Mouse (Mus musculus) liver, adult 2 months (tissue): ENCODE data around the gene Mecom. TPM values are rescaled to one million over a fixed set of nuclear protein-coding genes. Genes with fewer than 3 reads are reported as not detected.

Experiments used
- DNase-seq: peaks from one replicate; pipeline ENCODE4 v3.0.0-alpha.2; 2011; ENCODE audit warnings: low read depth, low spot score; ENCODE audit errors: extremely low read depth
- H3K27ac ChIP-seq: fragments of 200-500 bp; replicated peaks from 2 replicates; pipeline ENCODE4 v1.5.1; 2012; ENCODE audit warnings: low read depth, mild to moderate bottlenecking, control low read depth, inconsistent platforms, low read length; ENCODE audit not compliant: insufficient read depth
- H3K27me3 ChIP-seq: fragments of 200-500 bp; 2 replicates; pipeline ENCODE4 v1.6.1; 2012; ENCODE audit warnings: mild to moderate bottlenecking, moderate library complexity, low read length, inconsistent platforms; ENCODE audit not compliant: control insufficient read depth, insufficient read depth
- H3K36me3 ChIP-seq: fragments of 200-500 bp; 2 replicates; pipeline ENCODE4 v1.6.1; 2012; ENCODE audit warnings: low read length, inconsistent platforms; ENCODE audit not compliant: control insufficient read depth, insufficient read depth
- H3K4me1 ChIP-seq: fragments of 200-500 bp; 2 replicates; pipeline ENCODE4 v1.6.1; 2011; ENCODE audit warnings: low read length; ENCODE audit not compliant: control insufficient read depth, insufficient read depth
- H3K4me3 ChIP-seq: fragments of 200-500 bp; 2 replicates; pipeline ENCODE4 v1.5.1; 2011; ENCODE audit warnings: low read depth, mild to moderate bottlenecking, control low read depth, low read length, moderate library complexity; ENCODE audit not compliant: insufficient read depth
- H3K79me2 ChIP-seq: fragments of 200-500 bp; 2 replicates; pipeline ENCODE4 v1.6.1; 2012; ENCODE audit warnings: inconsistent platforms, mild to moderate bottlenecking, low read length, moderate library complexity; ENCODE audit not compliant: control insufficient read depth, insufficient read depth
- H3K9ac ChIP-seq: fragments of 200-500 bp; 2 replicates; pipeline ENCODE4 v1.6.1; 2012; ENCODE audit warnings: low read depth, mild to moderate bottlenecking, control low read depth, inconsistent platforms, low read length
- CTCF ChIP-seq: fragments of 200-500 bp; IDR thresholded peaks from 2 replicates; pipeline ENCODE4 v1.5.1; 2011; ENCODE audit warnings: low read depth, low read length, control low read depth
- POLR2A ChIP-seq: fragments of 200-500 bp; IDR thresholded peaks from 2 replicates; pipeline ENCODE4 v1.6.1; 2011; ENCODE audit warnings: low read length, control low read depth; ENCODE audit not compliant: insufficient read depth; ENCODE audit errors: extremely low read depth
- WGBS: fragments of 180-500 bp; shearing (Covaris S2); methylation state at CpG from one replicate; pipeline ENCODE4 v1.1.7; 2018; 5-methylcytosine and 5-hydroxymethylcytosine counted together
- polyA plus RNA-seq: library from polyadenylated mRNA; depleted of rRNA; stranded (reverse); fragments of >200 nt; gene quantifications from 2 replicates; pipeline ENCODE4 v1.2.3, GENCODE M21; 2012
- total RNA-seq: library from RNA; depleted of rRNA; stranded (reverse); fragments of >200 nt; gene quantifications from 2 replicates; pipeline ENCODE4 v1.2.3, GENCODE M21; 2014

Gene Mecom
- total and polyA plus RNA-seq, 2 experiments: 0.39 to 1.4 TPM

DNA sequence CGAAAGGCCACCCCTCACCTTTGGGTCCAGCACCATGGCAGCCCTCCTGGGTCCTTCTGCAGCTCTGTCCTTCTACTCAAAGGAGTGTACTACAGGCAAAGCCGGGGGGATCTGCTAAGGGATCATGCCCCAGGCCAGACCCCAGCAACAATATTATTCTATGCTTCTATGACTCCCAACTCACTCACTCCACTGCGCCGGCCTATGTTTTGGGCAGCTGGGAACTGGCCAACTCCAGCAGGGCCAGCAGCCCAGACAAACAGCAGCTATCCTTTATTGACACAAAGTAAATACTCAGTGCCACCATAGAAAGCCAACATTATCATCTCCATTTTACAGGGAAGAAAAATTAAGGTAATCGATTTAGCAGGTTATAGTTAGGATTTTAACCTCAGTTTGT lies 186.6 kb downstream of the Mecom start:
- Histone ChIP-seq H3K9ac (no peak overlapping the region), H3K79me2 (no peaks in the 10 kb centered on the region), H3K27ac (no peak overlapping the region), H3K36me3 (no peaks in the 10 kb centered on the region), H3K4me3 (no peak overlapping the region), H3K4me1 (no peaks in the 10 kb centered on the region), H3K27me3 (peaks cover 2% of the 10 kb centered on the region; the same call in 1 of the 2 replicates)
- DNase-seq: peak; percentile 50
- WGBS: 41% methylated on average over 5 of the region's 5 CpGs
- TF ChIP-seq POLR2A (no peak), CTCF (no peak)

DNA sequence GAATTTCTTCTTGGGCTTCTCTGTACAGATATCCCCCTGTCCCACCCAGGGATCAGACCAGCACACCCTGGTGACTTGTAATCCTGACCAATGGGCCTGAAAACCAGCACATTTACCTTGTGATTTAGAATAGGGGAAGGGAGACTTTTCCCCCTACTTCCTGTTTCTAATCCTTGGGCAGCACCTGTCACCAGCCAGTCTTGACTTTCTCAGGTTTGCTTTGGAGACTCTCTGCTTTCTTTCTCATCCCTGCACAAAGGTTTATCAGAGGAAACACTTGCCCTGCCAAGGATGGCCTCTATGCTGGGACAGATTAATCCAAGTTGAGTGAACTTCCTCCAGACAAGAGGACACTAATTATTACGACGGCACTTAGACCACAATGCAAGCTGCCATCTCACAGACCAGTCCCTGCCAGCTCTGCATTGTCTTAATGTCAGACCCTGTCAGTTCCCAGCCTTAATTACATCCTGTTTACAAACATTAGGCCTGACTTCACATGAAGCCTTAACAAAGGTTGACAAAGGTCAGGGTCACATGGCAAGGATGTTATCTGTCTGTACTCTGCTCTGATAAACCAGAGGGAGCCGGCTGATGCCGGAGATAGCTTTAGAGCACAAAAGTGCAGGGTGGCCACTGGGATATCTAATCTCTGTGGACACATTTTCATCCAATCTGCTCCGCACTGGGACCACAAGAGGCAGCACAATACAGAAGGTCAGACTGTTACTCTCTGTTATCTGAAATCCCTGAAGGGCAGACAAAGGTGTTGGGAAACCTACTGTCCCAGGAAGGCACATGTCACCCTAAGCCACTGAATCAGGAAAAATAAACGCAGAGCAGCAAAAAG lies 193.7 kb downstream of the Mecom start:
- Histone ChIP-seq H3K4me3 (no peak overlapping the region), H3K9ac (no peak overlapping the region), H3K4me1 (no peaks in the 10 kb centered on the region), H3K27me3 (no peaks in the 10 kb centered on the region; the same call in 1 of the 2 replicates), H3K36me3 (no peaks in the 10 kb centered on the region), H3K27ac (no peak overlapping the region), H3K79me2 (no peaks in the 10 kb centered on the region)
- no peak for TF ChIP-seq CTCF
- no peak for TF ChIP-seq POLR2A
- peak; percentile 12 for DNase-seq
- 43% methylated on average over 6 of the region's 6 CpGs for WGBS

DNA sequence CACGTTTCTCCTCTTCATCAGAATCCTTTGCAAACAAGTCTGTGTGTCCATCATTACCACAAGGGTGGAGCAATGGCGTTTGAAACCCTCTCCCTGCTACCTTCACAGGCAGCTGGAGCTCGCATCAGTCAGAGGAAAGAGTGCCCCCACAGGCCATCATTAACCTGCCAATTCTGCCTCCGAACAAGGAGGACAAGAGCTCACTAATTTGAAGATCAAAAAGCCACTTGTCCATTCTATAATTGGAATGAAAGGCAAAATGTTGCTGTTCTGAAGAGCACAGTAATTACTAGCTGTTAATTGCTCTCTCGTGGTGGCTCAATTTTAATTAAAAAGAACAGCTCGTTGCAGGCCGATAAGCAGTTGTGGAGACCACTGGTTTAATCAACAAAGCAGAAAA lies 198.5 kb downstream of the Mecom start:
- Histone ChIP-seq H3K36me3 (no peaks in the 10 kb centered on the region), H3K4me1 (no peaks in the 10 kb centered on the region), H3K27me3 (no peaks in the 10 kb centered on the region), H3K9ac (no peak overlapping the region), H3K27ac (no peak overlapping the region), H3K79me2 (no peaks in the 10 kb centered on the region), H3K4me3 (no peak overlapping the region)
- TF ChIP-seq POLR2A (no peak), CTCF (no peak)
- 69% methylated on average over 7 of the region's 7 CpGs for WGBS
- DNase-seq: no peak

DNA sequence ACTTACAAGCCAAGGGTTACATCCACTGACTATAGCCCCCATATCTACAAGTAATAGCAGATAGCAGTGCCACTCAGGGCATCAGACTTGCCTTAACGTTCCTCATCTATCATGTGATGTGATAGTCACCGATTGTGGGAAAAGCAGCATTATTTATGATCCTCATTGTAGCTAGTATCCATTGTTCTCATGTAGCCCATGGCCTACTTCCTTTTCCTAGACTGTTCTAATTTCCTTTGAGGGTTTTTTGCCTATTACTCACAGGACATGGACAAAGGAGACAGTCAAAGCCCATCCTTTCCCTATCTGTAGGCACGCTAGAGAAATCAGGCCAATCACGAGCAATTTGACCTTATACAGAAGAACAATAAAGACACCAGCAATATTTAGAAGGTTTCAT lies 203.7 kb downstream of the Mecom start:
- H3K4me3 ChIP-seq: no peak overlapping the region
- no peaks in the 10 kb centered on the region for H3K4me1 ChIP-seq
- no peak overlapping the region for H3K9ac ChIP-seq
- no peak overlapping the region for H3K27ac ChIP-seq
- DNase-seq: no peak
- WGBS: 70% methylated on average over 4 of the region's 4 CpGs
- no peaks in the 10 kb centered on the region for H3K27me3 ChIP-seq
- no peaks in the 10 kb centered on the region for H3K36me3 ChIP-seq
- TF ChIP-seq POLR2A (no peak), CTCF (no peak)
- no peaks in the 10 kb centered on the region for H3K79me2 ChIP-seq

DNA sequence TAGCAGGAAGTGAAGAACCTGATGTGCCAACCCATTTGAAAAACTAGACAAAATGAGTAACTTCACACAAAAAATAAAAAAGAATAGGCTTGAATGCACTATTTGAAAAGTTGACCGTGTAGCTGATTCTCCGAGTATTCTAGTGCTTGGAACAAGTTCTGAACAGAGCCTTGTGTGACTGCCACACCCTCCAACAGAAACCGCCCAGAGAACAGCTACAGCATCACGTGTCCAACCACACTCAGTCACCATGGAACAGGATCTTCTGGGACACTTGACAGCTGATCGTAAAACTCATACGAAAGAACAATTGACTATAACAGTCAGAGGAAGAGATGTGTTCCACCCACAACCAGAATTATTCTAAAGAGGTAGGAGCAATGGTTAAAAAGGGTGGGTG lies 215.5 kb downstream of the Mecom start:
- DNase-seq: no peak
- 94% methylated on average over 6 of the region's 6 CpGs for WGBS

DNA sequence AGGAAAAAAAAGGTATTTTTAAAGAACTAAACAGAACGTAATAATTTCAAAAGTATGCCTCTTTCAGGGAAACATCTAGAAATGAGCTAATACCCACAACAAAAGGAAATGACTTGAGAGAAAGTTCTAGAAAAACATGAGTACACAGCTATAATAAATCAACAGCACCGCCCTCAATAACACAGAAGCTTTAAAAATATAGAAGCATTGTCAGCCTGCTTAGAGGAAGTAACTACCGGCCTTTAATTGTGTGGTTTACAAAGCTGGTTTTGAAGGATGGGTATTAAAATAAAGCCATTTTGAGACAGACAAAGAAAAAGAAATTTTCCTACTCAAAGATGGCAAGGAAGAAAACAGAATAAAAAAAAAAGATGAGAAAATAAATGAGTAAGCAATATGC lies 217.3 kb downstream of the Mecom start:
- no peak overlapping the region for H3K9ac ChIP-seq
- no peak overlapping the region for H3K4me3 ChIP-seq
- no peaks in the 10 kb centered on the region for H3K36me3 ChIP-seq
- DNase-seq: no peak
- no peaks in the 10 kb centered on the region for H3K79me2 ChIP-seq
- no peaks in the 10 kb centered on the region for H3K27me3 ChIP-seq
- TF ChIP-seq CTCF (no peak), POLR2A (no peak)
- 86% methylated on average over 3 of the region's 3 CpGs for WGBS
- no peaks in the 10 kb centered on the region for H3K4me1 ChIP-seq
- no peak overlapping the region for H3K27ac ChIP-seq

More for the DNA sequence above, 215.5 kb downstream of the Mecom start:
- TF ChIP-seq POLR2A (no peak), CTCF (no peak)
- no peaks in the 10 kb centered on the region for H3K79me2 ChIP-seq
- H3K27me3 ChIP-seq: no peaks in the 10 kb centered on the region
- no peak overlapping the region for H3K4me3 ChIP-seq
- H3K9ac ChIP-seq: no peak overlapping the region
- H3K4me1 ChIP-seq: no peaks in the 10 kb centered on the region
- no peaks in the 10 kb centered on the region for H3K36me3 ChIP-seq
- no peak overlapping the region for H3K27ac ChIP-seq
